Mouse (Mus musculus): Measurements from ENCODE around the gene Rpgr.

The Rpgr gene

DNA sequence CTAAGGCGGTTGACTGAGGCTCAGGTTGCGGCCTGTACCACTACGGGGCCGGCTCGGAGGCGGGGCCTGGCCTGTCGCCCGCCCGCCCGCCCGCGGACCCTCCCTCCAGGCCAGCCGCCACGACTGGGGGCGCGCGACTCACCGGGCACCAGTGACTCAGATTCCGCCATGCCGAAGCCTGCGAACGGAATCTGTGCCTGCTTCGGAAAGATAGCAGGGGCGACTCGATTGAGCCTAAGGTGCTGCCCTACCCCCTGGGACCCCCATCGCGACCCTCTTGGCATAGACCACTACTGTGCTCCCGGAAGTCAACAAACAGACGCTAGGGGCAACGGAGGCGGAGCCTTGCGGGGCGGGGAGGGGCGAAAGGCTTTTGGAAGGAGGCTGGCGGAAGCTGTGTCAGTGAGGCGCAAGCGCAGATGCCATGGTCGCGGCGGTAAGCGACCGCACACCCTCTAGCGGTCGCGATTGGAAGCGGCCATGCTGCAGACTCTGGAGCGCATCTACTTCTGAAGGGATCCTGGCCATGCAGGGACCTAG, at the start of gene Rpgr:
Gene Rpgr, minus strand, starts transcription at position 511 of the 540 bp plus-strand sequence.
- DNase-seq = peak; percentile 86 to 88

DNA sequence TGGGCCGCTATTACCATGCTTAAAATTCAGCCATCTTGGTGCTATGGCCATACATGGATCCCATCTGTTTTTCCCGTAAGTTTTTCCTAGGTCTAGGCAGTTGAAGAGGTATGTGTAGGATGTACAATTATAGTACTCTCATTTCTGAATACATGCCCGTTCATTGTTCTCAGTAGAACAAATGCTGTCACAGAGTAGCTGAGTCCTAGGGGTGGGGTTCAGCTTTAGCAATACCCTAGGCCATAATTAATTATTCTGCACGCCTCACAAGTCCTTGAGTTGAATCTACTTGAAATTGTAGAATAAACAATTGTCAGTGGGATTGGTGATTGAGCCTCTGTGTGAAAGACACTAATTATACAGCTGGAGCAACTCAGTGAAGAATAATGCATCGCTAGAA, 41.5 kb upstream of the Rpgr start:
- DNase-seq = no peak

DNA sequence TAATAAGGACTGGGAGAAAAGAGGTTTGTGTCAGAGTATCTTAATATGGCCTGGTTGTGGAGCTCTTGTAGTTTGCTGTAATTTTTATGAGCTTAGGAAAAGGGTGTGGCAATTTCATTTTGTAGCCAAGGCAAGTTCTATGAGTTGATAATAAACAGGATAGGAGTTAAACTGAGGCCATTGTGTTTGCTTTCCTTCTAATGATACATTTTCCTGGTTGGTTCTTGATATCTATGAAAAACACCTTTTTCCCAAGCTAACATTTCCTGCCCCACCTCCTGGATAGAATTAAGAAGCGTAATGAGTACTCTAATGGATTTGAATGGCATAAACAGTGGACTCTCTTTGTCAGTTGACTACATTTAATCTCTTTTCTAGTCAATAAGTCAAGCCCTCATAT, 41.1 kb upstream of the Rpgr start:
- DNase-seq = no peak

DNA sequence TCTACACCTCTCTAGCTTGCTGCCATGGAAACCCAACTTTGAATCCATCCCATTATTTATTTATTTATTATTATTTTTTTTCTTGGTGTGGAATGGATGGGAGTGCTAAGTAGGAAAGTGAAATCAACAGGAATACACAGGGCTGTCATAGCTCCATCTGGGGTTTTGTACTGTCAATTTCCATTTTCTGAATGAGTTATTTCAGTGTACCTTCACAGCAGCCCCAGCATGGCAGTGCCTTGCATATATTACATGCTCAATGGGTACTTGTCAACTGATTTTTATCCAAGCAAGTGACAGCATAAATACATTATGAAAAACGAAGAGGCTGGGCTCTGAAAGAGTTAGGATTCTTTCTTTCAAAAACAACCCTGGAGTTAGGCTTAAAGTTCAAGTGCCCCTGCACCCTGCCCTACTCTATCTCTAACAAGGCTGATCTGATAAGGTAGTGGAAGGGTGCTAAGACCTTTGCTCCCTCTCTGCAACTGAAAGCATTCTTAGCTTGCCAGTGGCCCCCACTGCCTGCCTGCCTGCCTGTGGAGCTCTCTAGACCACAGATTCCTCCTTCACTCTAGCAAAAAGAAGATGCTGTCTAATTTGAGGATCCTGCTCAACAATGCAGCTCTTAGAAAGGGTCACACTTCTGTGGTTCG, 35.3 kb upstream of the Rpgr start, which contains the start of gene Otc:
Gene Otc, plus strand, starts transcription at position 454 of the 653 bp plus-strand sequence.
- DNase-seq = no peak

DNA sequence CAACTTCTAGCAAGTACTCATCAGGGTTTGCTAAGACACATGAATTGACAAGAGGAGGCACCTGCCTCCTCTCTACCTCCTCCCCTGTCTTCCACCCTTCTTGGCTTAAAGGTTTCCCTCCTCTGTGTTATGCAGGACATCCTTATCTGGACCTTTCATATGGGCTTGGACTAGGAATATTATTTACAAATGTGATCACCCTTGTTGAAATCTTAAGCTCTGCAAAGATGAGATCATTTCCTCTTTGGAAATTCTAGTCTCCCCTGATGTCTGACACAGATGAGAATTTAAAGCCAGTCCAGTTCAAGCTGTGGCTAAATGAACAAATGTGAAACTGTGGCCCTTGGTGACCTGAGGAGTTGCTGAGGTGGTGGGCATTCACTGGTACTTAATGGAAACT, 34.6 kb upstream of the Rpgr start:
- no peak for DNase-seq

DNA sequence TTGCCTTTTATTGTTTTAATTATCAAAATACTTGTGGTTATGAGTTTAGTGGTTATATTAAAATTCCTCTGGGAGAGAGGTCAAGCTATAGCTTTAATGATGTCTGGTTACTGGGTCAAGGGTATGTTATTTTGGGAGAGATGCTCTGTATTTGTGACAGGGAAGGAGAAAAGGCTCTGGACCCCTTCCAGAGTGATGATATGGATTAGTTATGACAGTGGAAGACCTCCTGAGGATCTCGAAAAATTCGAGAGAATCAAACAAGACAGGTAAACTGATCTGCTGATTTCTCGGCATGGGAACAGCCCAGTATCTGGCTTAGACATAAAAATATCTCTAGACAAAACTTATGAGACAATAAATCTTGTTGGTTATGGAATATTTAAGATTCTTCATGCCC, 27.2 kb upstream of the Rpgr start:
- no peak for DNase-seq

DNA sequence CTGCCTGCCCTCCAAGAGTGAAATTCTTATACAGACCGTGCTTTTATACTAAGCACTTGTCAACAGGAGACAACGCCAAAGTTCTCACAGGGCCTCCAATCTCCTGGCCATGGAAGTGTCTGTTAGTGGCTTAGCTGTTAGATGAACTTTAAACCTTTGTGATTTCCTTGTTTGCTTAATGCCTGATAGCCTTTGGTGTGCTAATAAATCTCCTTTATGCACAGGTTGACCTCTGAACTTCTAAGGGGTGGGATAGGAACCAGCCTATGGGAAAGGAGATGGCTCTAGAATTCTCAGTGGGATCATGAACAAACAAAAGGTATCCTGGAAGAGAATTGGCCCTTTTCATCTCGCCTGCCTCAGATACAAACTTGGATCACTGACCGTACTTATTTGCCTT, 22.8 kb upstream of the Rpgr start:
- no peak for DNase-seq

DNA sequence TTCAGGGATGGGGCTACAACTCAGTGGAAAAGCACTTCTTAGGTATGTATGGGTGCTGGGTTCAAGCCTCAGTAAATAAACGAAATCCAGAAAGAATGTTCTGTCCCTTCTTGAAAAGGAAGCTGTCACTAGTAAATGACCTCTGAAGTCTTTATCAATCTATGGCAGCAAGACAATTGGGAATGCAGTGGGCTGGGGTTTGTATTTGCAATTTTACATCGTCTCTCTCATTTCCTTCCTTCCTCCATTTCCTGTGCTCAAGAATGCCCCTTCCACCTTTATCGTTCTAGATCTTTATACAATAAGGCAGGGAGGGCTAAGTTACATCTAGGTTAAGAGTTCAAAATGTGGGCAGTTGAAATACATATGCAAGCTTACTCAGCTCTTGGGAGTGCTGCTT, 17.9 kb upstream of the Rpgr start:
- DNase-seq = no peak

DNA sequence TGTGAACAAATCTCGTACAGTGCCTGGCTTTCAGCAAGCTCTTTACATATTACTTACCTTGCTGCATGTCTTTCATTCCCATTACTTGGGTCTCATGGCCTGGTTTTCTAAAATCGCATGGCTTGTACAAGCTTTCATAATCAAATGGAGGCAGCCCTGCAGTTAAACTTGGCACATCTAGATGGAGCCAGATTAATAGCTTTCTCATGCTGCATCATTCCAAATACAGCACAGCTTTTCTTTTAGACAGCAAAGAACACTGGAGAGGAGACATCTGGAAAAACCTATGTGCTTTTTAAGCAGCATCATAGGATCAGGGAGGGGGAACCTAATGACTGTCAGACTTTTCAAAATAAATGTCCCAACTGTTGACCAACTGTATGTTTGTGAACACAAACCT, 16.3 kb upstream of the Rpgr start:
- peak; percentile 11 to 12 for DNase-seq

DNA sequence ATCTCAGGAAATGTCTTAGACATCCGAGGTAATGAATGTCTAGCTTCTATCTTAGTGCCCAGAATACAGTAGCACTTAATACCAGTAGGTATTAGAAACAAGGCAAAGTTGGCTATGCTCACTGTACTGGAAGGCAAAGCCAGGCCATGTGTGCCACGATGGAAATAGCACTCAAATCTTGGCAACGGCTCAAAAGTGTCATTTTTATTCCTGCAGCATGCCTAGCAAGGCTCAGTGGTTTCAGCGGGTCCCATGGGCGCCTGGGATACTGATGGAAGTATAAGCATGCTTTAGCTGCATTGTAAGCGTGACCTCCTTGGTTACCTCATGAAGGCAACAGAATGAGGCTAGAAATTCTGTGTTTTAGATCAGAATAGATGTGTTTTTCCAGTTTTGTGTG, 2.6 kb upstream of the Rpgr start:
- peak; percentile 24 to 36 for DNase-seq

DNA sequence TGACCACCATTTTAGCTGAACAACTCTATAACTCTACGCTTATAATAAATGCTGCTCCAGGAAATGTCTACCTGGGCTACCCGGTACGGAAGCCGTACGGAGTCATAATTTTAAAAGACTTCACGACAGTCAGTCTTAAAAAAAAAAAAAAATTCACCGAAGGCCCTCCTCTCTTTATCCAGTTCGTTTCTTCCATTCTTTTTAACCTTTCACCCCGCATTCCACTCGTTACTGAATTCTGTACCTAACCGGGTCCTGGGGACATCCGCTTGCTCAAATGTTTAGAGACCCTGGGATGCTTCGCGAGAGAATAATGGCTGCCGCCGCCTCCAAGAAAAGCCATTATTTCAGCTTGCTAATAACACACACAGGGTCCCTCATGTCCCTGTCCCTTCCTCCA, 748 bp downstream of the Rpgr start:
- peak; percentile 33 to 50 for DNase-seq

DNA sequence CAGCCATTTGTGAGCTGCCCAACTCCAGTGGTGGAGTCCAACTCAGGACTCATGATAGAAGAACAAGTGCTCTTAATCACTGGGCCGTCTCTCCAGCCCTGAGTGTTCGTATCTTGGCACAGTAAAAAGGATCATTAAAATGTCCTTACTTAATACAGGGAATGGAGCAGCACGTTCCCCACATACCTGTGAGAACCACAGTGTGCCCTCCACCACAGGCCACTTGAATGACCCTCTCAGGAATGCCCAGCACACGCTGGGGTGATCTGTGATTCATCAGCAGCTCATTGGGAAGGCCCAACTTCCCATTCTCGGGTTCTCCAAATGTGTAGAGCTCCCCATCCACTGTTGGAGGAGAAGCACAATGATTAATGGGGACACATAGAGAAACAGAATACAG, 10.8 kb downstream of the Rpgr start:
- no peak for DNase-seq

DNA sequence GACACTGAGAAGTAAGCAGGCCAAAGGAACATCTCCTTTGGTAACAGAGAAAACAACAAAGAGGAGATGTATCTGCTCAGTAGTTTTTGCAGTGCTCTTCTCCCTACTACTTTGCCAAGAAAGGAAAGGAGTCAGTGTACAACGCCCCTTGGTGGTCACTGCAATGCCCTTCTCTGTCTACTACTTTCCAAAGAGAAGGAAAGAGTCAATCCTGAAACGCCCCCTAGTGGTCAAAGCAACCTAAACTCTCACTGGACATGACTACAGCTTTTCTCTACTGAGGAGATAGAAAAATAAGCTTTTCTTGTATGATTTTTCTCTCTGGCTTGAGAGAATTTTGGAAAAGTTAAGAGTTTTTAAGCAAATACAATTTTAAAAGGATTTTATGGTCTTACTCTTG, 15.4 kb downstream of the Rpgr start:
- DNase-seq = peak; percentile 12 to 47

DNA sequence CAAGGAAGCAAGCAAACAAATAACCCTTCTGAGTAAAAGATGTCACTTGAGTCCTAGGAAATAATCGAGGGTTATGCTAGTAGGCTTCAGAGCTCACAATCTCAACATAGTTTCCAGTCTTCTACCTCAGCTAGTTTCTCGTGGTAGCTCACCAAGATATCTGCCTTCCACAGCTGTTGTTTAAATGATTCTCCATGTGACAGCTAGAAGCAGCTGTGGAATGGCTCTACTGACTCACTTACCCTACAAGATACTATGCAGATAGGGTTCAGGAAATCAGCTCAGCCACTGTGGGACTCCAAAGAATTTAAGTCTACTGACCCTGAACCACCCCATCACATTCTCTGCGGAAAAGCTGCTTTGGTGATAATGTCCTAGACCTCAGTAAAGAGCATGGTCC, 64.3 kb downstream of the Rpgr start:
- DNase-seq = no peak

DNA sequence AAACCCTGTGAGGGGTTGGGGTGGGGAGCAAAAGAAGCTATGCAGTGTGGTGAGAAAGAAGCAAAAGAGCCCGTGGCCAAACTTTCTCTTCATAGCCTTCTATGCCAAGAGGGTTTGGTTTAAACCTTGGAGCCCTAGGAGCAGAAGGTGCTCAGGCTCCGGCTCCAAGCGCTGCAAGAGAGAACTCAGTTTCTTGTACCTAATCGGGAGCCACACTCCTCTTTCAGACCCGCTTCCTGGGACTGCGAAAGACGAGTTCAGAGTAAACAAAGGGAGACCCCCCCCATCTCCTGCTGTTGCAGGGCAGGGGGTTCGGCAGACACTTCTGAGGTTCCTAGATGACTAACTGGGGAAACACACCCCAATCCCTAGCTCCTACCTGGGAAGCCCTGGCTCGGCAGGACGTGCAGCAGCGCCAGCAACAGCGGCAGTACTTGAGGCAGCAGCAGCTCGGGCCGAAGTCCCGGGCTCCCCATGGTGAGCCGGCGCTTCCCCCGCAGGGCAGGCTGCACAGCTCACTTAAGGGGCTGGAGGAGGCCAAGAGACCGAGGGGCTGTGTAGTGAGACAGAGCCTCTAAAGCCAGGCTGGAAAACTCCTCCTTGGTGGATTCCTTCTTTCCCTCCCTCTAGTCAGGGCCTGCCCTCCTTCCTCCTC, 99.5 kb downstream of the Rpgr start, which contains the start of gene Srpx:
Gene Srpx, minus strand, starts transcription at position 645 of the 655 bp plus-strand sequence.
- DNase-seq = peak in 1 of 2 experiments; percentile 16

DNA sequence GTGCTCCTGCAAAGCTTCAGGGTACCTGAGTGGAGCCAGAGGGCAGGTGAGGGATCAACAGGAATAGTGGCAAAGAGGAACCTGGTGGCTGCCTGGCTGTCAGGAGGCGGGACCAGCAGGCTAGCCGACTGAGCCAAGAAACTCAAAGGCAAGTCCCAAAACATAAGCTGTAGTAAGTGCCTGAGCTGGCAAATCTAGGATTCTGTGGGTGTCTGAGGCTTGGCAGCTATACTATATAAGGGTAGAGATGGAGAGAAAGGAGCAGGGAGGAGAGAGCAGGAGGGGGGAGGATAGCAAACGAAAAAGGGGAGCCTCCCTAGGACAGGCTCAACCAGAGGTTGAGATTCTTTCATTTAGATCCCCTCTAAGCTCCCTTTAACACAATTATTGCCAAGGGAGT, 100.9 kb downstream of the Rpgr start:
- no peak for DNase-seq

DNA sequence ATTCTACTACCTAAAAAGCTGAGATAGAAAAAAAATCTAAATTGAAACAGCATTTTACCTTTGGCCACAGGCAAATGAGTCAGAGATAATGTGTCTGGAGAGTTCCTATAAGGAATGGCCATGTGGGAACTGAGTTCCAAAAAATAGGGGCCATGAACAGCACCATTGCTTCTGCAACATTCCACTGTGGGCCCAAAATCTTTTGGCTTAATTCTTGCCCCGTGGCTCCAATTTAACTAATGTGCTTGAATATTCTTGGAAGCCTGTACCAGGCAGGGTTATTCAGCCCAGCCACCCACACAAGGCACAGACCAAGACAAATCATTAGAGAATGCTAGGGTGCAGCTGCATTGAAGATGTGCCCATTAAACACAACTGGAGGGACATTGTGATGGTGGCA, 106.0 kb downstream of the Rpgr start:
- no peak for DNase-seq

DNA sequence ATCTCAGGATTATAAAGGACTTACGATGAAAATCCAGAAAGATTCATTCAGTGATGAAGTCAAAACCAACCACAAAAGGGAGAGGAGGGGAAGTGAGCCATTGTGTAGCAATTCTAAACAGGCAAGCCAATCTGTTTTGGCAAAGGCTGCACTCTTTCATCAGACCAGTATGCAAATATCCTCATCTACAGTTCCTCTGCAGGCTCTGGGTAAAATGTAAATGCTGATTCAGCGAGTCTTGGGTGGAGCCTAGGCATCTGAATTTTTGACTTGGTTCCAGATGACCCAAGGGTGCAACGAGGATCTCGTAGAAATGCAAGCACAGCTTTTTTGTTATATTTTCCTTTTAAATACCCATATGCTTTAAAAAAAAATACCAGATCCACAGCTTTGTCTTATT, 108.2 kb downstream of the Rpgr start:
- DNase-seq = no peak

DNA sequence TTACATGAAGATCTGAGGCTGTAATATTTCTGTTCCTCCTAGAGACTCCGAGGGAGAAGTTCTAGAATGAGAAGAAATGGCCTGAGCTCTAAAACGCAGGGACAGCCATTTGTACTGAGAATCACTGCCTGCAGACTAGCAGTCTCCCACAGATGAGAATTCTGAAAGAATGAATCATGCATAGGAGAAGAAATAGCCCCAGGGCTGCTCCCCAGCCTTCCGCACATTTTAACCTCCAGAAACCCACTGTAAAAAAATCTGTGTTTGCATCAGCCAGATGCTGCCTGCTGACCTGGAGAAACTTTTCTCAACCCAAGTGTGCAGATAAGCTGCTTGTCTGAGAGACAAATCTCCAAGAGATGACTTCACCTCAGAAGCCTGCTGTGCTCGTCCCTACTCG, 111.2 kb downstream of the Rpgr start:
- DNase-seq = no peak

DNA sequence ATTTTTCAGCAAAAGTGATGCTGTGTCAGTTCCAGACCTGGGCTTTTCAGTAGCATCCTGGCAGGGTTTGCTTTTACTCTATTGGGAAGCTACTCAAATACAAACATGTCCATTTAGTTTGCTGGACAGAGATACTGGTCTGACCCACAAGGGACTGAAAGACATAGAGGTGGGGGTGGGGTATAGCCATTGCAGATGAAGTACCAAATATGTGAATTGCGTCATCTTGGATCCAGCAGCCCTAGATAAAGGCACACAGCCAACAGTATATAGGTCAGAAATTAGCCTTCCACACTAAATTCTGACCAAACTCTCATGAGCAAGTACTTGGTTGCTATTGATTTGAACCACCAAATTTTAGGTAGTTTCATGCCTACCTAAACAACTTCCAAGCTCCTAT, 114.0 kb downstream of the Rpgr start:
- no peak for DNase-seq

DNA sequence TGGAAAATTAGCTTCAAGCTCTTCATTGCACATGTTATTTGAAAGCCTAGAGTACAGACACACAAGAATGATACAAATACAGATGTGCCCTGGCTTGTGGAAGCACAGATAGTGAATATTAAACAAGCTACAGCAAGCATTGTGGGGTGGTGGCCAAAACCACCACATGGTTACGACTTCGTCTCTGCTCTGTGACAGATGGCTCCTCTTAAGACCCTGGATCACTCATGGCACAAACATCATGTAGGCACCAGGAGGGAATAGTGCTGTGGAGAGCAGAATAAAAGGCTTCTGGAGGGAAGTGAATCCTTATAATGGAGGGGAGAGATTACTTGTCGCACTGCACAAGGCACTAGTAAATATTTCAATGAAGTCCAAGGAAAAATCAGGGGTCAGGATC, 120.9 kb downstream of the Rpgr start:
- peak in 1 of 2 experiments; percentile 47 for DNase-seq

DNA sequence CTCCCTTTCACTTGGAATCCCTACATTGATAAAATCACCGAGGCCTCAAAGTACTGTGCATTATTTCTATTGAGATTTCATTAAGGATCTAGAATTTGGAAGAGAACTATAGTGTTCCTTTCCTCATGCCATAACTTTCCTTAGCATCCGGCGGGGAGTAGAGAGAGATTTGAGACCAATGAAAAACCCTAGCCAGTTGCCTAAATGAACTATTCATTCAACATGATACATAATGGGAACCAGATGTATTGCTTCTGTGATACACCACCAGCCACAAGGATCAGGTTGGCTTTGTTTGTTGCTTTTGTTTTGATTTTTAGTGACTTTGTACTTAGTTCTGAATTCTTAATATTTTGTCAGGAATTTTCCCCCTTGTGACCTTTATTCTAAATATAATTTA, 136.3 kb downstream of the Rpgr start:
- no peak for DNase-seq

DNA sequence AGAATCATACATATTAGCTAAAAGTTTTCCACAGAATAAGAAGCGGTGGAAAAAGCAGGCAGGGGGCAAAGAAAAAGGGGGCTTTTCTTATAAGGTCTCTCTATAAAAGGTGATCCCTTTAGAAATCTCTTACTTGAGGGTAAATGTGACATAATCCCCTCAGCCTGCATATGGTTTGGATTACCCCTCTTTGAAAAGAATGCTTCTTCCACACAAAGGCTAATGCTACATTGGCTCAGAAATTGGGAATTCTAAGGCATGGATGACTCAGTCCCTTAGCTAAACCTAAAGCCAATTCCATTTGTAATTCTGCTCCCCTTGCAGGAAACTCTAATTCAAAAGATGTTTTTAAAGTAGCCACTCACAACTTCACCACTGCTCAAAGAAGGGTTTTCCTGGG, 136.7 kb downstream of the Rpgr start:
- DNase-seq = no peak

DNA sequence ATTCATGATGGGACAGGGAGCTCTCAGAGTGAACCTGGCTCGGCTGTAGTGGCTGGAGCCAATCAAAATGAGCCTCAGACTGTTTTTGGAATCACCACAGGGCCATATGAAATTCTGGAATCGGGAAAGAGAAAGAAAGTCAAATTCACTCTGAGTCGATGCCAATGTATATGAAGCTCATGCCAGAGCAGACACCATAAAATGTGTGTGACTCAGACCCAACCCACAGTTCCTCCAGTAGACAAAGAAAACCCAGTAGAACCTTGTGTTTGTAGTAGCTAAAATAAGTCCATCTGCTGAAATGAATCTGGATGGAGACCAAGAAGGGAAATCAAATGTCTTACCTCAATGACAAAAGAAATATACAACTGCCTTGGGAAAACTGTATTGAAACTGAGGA, 142.8 kb downstream of the Rpgr start:
- DNase-seq = no peak

DNA sequence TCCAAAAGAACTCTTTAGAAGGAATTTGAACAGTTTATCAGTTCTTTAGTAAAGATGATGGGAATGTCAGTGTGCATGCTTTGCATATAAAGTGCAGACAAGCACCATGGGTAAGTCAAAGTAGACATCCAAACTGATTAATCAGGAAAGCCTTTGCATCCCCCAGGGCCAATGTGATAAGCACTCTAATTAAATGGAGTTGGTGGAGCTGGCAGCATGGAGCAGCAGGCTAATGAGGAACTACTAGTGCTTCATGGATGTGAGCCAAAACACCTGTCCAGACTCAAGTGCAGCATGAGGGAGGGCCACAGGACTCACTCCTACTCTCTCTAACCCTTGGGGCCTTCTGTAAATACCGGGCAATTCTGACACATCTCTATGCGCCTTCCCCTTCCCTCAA, 145.2 kb downstream of the Rpgr start:
- no peak for DNase-seq
